Mouse (Mus musculus) cerebellum, postnatal 14 days (tissue): ENCODE data around the gene Hoxa5.

Experiments used
- DNase-seq, 2 experiments: peaks; one replicate each; pipeline ENCODE4 v3.0.0; 2021; ENCODE audit warnings: mixed read lengths in 2 of 2

Gene Hoxa5

DNA sequence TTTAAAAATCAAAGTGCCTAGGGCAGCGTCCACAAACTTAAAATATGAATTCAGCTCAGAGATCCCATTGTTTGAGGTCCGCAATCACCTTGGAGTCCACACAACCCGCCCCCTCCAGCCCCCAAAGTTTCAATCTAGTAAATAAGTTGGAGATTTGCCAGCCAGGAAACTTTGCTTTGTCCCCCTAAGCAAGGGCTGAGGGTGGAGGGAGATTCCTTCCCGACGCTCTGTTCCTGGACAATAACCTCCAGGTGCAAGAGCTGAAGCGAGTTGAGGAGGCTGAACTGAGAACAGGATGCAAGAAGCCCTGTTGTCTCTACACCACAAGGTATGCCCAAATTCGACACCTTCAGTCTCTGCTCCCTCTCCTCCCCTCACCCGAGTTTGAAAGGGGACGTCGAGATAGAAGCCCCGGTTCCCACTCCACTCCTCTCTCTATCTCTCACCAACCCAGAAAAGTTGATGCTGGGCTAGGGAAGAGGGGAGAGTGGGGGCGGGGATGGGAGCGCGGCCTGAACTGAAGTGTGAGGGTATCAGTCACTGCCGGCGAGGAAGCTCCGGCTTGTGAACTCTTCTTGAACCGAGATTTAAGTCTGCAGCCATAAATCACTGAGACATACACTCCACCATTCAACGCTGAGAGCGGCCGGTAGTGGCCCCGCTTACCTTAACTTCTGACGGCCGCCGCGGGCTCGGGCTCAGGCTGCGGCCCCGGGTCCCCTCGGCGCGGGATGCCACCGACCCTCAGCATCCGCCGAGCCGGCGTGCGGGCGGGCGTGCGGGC lies 29.2 kb downstream of the Hoxa5 start:
- no peak for DNase-seq

DNA sequence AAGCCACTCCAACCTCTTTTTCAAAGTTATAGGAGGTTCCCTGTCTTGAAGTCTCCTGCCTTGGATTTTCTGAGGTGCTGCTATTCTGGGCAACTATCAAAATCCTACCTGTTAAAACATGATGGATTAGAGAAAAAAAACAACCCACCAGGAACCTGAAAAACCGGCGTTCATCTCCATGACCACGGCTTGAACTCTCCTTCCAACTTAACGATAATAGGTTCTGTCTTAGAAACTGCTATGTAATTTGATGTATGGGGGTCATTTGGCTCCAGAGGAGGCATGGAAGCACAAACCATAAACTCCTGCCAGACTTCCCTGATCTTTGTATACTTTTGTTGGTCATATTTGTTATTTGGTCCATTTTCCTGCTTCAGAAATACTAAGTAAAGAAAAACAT lies 30.7 kb downstream of the Hoxa5 start:
- DNase-seq = no peak

- DNase-seq = peak in 1 of 2 experiments; percentile 55
Measured at GRCm38 (mm10) chr6:52172501-52172900, 31.9 kb downstream of the Hoxa5 start.

DNA sequence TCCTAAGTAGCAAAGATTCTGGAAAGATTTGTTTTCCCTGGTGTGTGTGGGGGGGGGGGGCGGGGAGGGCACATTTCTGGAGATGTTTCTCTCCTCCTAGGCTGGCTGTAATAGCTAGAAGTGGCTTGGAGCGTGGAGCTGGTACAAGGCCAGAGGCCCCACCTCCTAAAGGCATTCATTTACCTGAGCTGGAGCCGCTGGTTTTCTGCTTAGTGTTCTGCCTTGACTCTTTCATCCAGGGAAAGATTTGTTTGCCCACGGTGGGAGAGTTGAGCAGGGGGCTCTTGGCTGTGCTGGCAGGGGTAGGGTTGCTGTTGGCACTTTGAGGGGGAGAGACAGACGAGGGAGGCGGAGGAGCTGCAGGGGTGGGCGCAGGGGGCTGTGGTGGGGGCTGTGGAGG lies 32.4 kb downstream of the Hoxa5 start:
- DNase-seq = no peak

GRCm38 (mm10) chr6:52171331-52171730 lies 33.1 kb downstream of the Hoxa5 start:
- no peak for DNase-seq

GRCm38 (mm10) chr6:52170898-52171223 lies 33.5 kb downstream of the Hoxa5 start:
- no peak for DNase-seq

GRCm38 (mm10) chr6:52170166-52170897 lies 34.1 kb downstream of the Hoxa5 start:
- no peak for DNase-seq

DNA sequence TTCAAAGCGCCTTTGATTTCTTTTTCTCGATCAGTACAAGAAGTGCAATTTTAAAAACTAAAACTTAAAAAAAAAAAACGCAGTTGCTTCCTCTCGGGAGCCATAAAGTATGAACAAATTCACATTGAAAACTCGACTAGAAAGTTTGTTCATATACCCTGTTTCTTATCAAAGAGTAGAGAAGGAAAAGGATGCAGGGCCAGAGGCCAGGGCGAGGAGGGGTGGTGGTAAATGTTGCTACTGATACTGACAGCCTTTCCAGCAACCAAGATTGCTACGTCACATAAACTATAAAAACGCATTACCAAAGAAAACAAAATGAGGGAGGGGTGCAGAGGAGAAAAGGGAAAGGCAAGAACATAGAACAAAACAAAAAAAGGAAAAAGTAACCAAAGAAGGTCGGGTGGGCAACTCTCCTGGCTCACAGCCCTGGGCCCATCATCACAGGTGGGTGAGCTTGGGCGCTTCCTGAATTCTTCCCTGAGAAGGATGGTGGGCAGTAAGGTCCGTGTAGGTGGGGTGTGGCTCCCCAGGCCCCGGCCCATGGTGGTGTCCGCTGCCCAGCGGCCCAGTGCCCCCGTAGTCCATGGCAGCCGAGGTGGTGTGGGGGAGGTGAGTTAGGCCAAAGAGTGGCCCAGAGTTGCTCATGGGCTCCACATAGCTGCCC lies 34.8 kb downstream of the Hoxa5 start:
- DNase-seq = no peak

GRCm38 (mm10) chr6:52168191-52169055 lies 36.0 kb downstream of the Hoxa5 start:
- DNase-seq = no peak

DNA sequence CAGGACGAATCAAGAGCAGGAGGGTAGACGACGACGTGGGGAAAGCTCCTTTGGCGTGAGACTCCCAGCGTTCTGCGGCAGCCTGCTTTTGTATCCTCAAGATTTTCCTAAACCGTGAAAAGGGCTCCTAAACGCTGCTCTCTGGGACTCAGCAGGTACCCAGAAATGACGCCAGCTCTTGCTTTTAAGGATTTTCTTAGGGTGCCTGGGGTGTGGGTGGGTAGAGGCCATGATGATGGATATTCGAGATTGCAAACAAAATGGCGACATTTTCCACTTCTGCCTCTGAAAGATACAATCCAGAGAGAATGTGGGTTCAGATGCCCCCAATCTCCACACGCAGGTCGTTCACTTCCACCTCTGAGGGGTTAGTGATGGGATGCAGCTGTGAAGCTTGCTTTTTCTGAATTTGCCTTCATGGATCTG lies 36.6 kb downstream of the Hoxa5 start:
- DNase-seq = no peak

DNA sequence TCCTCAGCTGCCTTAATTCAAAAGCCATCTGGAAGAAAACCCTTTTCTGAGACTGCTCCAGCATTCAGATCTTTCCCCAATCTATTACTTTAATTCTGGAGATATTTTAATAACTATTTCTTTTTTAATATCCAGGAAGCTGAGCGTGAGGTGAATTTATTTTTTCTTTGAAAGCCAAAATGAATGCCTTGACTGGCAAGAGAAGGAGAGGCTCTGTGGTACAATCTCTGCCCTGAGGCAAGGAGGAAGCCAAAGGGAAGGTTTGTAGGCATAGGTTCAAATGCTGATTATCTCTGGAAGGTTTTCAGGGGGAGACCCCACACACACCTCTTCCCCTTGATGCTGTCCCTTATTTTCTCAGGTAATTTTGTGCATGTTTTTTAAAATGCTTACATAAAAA lies 37.2 kb downstream of the Hoxa5 start:
- no peak for DNase-seq

DNA sequence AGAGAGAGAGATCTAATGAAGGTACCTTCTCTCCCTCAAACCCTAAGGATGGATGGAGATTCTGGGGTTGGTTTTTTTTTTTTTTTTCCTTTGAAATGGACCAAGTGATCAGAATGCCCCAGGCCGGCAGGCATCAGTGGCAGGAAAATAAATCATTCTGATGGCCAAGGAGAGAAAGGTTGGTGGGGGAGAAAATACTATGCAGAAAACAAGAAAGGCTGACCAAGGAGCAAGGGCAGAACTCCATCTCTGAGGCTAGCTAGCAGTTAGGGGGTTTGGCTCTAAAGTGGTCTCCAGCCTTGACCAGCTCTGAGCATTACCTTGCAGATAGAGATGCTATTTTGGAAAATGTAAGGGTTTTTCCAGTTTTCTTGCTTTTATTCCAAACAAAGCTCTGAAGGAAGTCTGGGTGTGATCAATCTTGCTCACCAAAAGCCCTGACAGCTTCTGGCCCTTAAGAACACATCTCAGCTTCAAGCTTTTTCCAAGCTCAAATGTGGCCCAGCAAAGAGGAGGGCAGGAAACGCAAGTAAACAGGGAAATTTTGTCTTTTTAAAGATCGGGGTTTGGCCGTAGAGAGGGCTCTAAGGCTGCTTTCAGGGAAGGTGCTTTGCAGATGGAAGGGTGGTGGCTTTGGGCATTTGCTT lies 37.8 kb downstream of the Hoxa5 start:
- DNase-seq = no peak

DNA sequence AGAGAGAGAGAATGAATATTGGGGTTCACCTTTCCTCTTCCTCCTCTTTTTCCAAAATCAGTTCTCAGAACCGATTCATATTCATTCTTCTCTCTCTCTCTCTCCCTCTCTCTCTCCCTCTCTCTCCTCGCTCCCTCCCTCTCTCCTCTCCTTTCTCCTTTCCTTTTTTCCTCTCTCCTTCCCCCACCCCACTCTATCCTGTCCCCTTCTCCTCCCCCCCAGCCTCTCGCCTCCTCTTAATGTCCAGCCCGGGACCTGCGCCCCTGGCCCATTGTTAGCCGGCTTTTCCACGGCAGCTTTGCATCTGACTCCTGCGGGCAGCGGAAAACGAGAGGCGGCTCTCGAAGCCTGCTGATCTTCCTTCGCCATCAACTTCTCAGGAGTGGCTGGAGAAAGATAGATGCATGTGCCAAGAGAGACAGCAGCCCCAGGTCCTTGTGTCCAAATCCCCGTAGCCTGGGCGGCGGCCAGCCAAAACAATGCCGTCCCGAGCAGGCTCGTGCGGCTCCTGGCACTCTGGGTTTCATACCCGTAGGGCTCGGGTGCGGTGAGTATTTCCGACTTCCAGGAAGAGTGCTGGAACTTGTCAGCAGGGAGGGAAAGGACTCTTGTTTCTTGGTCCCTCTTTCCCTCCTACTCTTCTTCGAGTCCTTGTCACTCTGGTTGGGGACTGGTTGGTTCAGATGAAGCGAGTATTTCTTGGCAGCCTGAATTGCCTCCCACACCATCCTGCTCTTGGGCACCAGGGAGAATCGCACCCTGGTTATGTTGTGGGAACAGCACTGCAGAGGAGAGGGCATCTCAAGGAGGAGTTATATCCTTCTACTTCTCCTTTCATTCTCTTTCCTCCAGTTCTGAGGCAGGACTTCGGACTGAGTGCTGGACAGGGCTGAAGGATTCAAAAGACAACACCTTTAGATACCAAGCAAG lies 38.7 kb downstream of the Hoxa5 start:
- peak in 1 of 2 experiments; percentile 14 for DNase-seq

DNA sequence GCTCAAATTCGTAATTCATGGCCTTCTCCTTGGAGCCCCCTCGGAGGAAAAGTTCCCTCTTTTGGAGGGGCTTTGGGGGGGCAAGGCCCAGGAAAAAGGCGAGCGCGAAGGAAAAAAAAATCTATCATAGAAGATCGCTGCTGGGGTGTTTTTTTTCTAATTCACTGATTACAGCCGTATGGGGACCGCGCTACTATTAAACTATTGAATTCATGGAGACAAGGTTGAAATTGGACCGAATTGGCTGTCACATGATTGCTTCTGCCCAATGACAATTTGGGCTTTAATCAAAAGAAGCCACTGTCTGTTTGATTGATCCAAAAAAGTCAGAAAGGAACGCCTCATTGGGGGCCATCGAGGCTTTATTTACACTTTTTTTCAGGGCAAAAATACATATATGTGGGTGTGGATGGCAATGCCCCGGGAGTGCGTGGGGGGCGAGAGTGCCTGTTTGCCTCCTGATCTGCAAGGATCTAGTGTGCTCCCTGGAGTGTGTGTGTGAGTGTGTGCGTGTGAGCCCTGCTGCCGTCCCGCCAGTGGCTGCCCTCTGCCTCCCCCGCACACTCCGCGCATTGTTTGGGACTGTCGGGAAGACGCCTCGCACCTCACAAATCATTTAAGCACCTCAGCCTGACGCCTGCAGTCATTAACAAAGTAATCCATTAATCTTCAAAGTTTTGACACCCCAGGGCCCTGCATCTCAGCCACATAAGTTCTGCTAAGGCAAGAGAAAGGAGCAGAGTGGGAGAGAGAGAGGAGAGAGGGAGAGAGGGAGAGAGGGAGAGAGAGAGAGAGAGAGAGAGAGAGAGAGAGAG lies 39.6 kb downstream of the Hoxa5 start, which contains the start of gene Hoxa2:
Gene Hoxa2 (minus strand): TSS at position 206 of the 815 bp plus-strand sequence.
- DNase-seq = peak in 1 of 2 experiments; percentile 7

- peak in 1 of 2 experiments; percentile 27 for DNase-seq
Measured at GRCm38 (mm10) chr6:52164051-52164625, 40.2 kb downstream of the Hoxa5 start.

DNA sequence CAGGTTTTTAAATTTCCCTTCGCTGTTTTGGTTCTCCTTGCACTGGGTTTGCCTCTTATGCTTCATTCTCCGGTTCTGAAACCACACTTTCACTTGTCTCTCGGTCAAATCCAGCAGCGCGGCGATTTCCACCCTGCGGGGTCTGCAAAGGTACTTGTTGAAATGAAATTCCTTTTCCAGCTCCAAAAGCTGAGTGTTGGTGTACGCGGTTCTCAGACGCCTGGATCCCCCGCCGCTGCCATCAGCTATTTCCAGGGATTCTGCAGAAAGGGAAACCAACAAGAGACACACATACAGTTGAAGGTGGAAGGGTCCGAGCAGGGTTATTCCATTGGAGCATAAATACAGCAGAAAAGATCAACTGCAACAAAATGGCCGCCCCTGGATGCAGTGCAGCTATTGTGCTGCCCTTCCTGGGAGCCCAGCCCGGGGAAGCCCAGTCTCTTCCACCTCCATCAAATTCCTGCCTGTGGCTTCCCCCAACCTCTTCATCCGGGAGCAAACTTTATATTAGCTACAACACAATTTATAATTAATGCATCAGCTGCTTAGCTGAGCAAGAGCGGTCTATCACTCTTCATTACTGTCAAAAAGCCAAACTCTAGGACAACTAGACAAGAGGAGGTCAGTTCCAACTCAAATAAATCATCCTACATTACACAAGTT lies 40.9 kb downstream of the Hoxa5 start:
- peak in 1 of 2 experiments; percentile 28 for DNase-seq

DNA sequence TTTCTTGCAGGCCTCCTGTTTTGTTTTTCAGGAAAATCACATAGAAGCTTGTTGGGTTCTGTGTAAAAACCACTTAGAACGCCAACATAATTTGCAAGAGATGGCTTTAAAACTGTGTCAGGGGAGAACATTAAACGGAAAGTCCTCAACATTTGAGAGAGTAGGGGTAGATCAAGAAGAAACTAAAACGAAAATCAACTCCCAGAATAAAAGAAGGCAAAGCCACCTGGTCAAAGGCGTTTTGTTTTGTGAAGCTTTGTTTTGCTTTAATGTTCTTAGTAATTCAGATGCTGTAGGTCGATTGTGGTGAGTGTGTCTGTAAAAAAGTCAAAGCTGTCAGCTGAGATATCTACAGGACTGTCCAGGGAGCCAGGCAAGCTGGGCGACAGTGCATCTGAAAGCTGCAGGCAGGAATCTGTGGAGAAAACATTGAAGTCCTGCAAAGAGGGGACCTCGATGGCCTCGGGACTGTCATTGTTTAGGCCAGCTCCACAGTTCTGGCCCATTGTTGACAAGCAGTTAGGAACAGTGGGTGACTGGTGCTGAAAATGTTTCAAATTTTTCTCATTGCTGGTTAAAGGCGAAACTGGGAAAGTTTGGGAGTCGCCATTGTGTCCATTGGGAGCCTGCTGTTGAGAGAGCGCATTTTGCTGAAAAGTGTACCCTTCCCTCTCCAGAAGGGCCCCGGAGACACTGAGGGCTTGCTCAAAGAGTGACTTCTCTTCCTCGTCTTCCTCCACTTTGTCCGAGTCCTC lies 41.6 kb downstream of the Hoxa5 start:
- DNase-seq = peak in 1 of 2 experiments; percentile 33

GRCm38 (mm10) chr6:52162093-52162380 lies 42.4 kb downstream of the Hoxa5 start:
- no peak for DNase-seq
